Mouse (Mus musculus) forebrain, embryonic 11.5 days (tissue): ENCODE measurements around the gene Zmynd8. TPM values are rescaled to one million over a fixed set of nuclear protein-coding genes. Genes with fewer than 3 reads are reported as not detected.

Experiments used
- ATAC-seq: fragments of 200-750 bp; cut with Nextera tagmentation; replicated peaks from 2 replicates; pipeline ENCODE4 v1.8.0; 2017; ENCODE audit warnings: moderate TSS enrichment; ENCODE audit not compliant: low FRiP score
- DNase-seq: peaks from one replicate; pipeline ENCODE4 v3.0.0-alpha.2; 2017; ENCODE audit warnings: low spot score
- H3K27ac ChIP-seq: fragments of 300-500 bp; sonication (generic); 2 replicates; pipeline ENCODE4 v1.5.1; 2014; ENCODE audit warnings: low read depth, low read length
- H3K27me3 ChIP-seq: fragments of 300-500 bp; sonication (generic); 2 replicates; pipeline ENCODE4 v1.6.1; 2014; ENCODE audit warnings: mild to moderate bottlenecking, low read length, mixed read lengths; ENCODE audit not compliant: control insufficient read depth, insufficient read depth
- H3K36me3 ChIP-seq: fragments of 300-500 bp; sonication (generic); 2 replicates; pipeline ENCODE4 v1.6.1; 2014; ENCODE audit warnings: mild to moderate bottlenecking, low read length, moderate library complexity, mixed read lengths; ENCODE audit not compliant: control insufficient read depth, insufficient read depth
- H3K4me1 ChIP-seq: fragments of 300-500 bp; sonication (generic); replicated peaks from 2 replicates; pipeline ENCODE4 v1.6.1; 2014; ENCODE audit warnings: low read length, mixed read lengths; ENCODE audit not compliant: control insufficient read depth, insufficient read depth
- H3K4me2 ChIP-seq: fragments of 300-500 bp; sonication (generic); 2 replicates; pipeline ENCODE4 v1.6.1; 2014; ENCODE audit warnings: low read depth, mild to moderate bottlenecking, low read length, moderate library complexity, mixed read lengths; ENCODE audit not compliant: severe bottlenecking
- H3K4me3 ChIP-seq: fragments of 300-500 bp; sonication (generic); 2 replicates; pipeline ENCODE4 v1.5.1; 2014; ENCODE audit warnings: low read depth, low read length
- H3K9ac ChIP-seq: fragments of 300-500 bp; sonication (generic); 2 replicates; pipeline ENCODE4 v1.6.1; 2014; ENCODE audit warnings: low read length
- H3K9me3 ChIP-seq: fragments of 300-500 bp; sonication (generic); 2 replicates; pipeline ENCODE4 v1.6.1; 2016; ENCODE audit warnings: low read length, mixed read lengths; ENCODE audit not compliant: control insufficient read depth
- WGBS: fragments of 180-500 bp; shearing (Covaris S2); extraction: QIAGEN DNeasy Blood & Tissue Kit; methylation state at CpG from one replicate; pipeline ENCODE4 v1.1.7; 2014; 5-methylcytosine and 5-hydroxymethylcytosine counted together
- polyA plus RNA-seq: library from polyadenylated mRNA; unstranded; fragments of >200 nt; fragmentation: Nextera tagmentation; extraction: Ambion mirVana; gene quantifications from 2 replicates; pipeline ENCODE4 v1.2.1, GENCODE M21; 2014

Zmynd8 gene
- 54.3 and 61.5 TPM in 2 replicates for polyA plus RNA-seq

DNA sequence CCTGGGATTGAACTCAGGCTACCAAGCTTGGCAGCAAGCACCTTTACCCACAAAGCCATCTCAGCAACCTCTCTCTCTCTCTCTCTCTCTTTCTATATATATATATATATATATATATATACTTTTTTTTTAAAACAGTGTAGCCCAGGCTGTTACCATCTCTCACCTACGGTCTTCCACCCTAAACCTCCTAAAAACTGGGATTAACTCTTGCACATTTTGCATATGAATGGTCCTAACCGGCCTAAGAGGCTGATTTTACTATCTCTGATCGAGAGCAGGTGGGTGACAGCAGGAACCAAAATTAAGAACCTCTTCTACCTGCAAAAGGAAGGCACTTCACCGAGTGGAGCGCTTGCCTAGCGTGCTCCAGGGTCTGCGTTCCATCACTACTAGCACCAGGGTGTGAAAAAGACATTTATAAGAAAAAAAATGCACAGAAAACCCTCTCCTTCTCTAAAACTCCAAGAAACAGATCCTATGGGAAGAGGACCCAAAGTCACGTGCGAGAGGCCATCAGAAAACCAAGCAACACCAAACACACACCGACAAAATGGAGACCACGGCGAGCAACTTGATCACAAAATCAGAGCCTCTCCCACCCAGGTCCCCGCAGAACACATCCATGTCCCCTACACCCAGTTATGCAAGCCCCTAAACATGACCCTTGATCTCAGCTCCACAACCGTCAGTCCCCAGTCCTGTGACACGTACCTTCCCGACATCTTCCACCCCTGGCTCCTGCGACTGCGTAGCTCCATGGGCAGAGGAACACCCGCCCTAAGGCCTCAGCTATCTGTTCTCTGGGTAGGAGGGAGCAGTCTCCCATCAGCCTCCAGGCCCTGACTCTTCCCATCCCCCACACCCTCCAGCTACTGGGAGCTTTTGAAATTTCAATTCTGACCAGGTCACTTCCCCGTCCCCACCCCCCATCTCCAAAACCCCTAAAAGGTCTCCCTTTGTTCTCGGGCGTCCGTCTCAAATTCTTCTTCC is at the start of gene Zmynd8:
Zmynd8 (minus strand) TSS at position 815 of the 993 bp plus-strand sequence.
- Histone ChIP-seq H3K4me2 (peak within 1 kb of the TSS; percentile 24; the same call in 1 of the 2 replicates), H3K27ac (no peak within 1 kb of the TSS), H3K9me3 (no peaks in the 10 kb centered on the region), H3K9ac (peak within 1 kb of the TSS; percentile 38; the same call in 1 of the 2 replicates), H3K27me3 (no peaks in the 10 kb centered on the region), H3K36me3 (no peaks in the 10 kb centered on the region), H3K4me3 (no peak within 1 kb of the TSS), H3K4me1 (peaks cover 12% of the 10 kb centered on the region)
- DNase-seq (peak; percentile 61), ATAC-seq (peak; percentile 55; the same call in 1 of the 2 replicates)
- 18% methylated on average over 23 of the region's 23 CpGs for WGBS

DNA sequence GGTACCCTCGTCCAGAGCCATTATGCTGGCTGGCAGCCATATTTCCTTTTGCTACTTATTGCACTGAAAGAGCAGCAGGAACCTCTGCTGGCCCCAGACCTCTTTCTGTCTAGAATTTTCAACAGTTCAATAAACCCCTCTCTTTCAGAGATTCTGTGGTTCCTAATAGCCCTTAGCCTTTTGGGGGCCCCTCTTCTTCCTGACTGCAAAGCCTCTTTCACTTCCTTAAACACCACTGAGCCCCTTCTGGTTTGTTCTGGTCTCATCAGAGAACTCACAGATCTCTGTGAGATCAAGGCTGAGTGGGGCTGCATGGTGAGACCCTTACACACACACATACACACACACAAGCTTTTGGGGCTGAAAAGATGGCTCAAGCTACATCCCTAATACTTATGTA is 49.2 kb upstream of the Zmynd8 start:
- Histone ChIP-seq H3K4me2 (no peak overlapping the region), H3K27ac (no peak overlapping the region), H3K4me1 (peaks cover under 1% of the 10 kb centered on the region; the same call in 1 of the 2 replicates), H3K36me3 (no peaks in the 10 kb centered on the region), H3K9ac (no peak overlapping the region), H3K27me3 (no peaks in the 10 kb centered on the region), H3K4me3 (no peak overlapping the region), H3K9me3 (no peaks in the 10 kb centered on the region)
- DNase-seq (no peak), ATAC-seq (no peak)
- whole genome bisulfite sequencing, result 74% methylated on average over 1 of the region's 1 CpGs

DNA sequence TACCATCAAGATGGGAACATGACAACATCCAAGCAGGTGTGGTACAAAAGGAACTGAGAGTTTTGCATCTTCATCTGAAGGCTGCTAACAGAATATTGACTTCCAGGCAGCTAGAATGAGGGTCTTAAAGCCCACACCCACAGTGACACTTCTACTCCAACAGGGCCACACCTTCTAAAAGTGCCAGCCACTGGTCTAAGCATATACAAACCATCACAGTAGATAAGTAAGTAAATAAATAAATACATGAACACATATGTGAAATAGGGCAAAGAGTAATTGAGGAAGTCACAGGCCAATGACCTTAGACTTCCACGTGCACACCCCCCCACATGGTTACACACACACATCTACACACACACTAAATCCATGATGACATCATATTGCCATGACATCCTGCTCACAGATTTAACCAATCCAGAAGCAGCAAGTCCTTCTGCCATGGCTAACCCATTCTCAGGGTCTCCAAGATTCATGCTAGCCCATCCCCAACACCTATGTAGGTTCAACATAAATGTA is 47.3 kb upstream of the Zmynd8 start:
- no peaks in the 10 kb centered on the region for H3K9me3 ChIP-seq
- no peak for DNase-seq
- ATAC-seq, result no peak
- H3K27ac ChIP-seq, result no peak overlapping the region
- 97% methylated on average over 1 of the region's 1 CpGs for WGBS
- H3K36me3 ChIP-seq, result no peaks in the 10 kb centered on the region
- H3K4me1 ChIP-seq, result no peaks in the 10 kb centered on the region
- H3K4me2 ChIP-seq, result no peak overlapping the region
- no peak overlapping the region for H3K9ac ChIP-seq
- H3K27me3 ChIP-seq, result no peaks in the 10 kb centered on the region
- no peak overlapping the region for H3K4me3 ChIP-seq

DNA sequence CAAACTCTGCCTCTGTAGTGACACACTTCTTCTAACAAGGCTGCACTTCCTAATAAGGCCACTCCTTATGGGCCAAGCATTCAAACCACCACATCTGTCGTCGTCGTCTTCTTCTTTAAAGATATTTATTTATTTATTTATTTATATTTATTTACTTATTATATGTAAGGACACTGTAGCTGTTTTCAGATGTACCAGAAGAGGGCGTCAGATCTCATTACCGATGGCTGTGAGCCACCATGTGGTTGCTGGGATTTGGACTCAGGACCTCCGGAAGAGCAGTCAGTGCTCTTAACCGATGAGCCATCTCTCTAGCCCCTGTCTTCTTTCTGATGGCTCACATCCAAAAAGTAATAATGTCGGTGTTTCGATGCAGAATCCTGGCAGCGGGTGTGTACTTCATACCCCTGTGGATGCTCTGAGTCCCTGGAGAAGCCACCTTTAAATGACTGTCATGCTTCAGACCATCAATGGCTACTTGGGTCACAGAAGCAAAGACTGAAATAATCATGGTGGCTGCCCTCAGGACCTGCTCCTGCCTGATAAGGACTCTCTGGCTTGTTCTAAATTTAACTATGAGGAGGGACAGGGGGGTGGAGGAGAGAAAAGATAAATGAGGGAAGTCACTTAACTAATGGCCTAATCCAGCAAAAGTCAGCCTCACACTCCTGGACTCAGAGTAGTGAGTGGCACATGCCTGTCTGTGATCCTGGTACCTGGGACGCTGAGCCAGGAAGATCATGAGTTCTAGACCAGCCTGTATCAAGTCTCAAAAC is 45.9 kb upstream of the Zmynd8 start:
- H3K27me3 ChIP-seq, result no peaks in the 10 kb centered on the region
- no peak for ATAC-seq
- H3K4me3 ChIP-seq, result no peak overlapping the region
- H3K9me3 ChIP-seq, result no peaks in the 10 kb centered on the region
- H3K36me3 ChIP-seq, result no peaks in the 10 kb centered on the region
- no peak overlapping the region for H3K4me2 ChIP-seq
- no peak overlapping the region for H3K27ac ChIP-seq
- DNase-seq, result no peak
- H3K9ac ChIP-seq, result no peak overlapping the region
- no peaks in the 10 kb centered on the region for H3K4me1 ChIP-seq
- 79% methylated on average over 11 of the region's 11 CpGs for WGBS

DNA sequence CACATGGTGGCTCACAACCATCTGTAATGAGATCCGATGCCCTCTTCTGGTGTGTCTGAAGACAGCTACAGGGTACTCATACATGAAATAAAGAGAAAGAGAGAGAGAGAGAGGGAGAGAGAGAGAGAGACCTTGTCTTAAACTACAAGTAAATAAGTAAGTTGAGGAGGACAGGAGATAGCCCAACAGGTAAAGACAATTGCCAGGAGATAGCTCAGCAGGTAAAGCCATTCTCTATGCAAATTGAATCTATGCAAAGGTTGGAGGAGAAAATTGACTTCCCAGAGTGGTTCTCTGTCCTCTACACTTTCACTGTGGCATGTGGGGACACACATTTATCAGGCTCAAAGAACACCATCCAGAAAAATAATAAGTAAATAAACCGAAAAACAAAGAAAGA is 44.3 kb upstream of the Zmynd8 start:
- no peaks in the 10 kb centered on the region for H3K4me1 ChIP-seq
- H3K4me2 ChIP-seq, result no peak overlapping the region
- H3K4me3 ChIP-seq, result no peak overlapping the region
- H3K9me3 ChIP-seq, result no peaks in the 10 kb centered on the region
- H3K27me3 ChIP-seq, result no peaks in the 10 kb centered on the region
- ATAC-seq, result no peak
- 94% methylated on average over 2 of the region's 2 CpGs for WGBS
- DNase-seq, result no peak
- no peak overlapping the region for H3K27ac ChIP-seq
- H3K9ac ChIP-seq, result no peak overlapping the region
- H3K36me3 ChIP-seq, result no peaks in the 10 kb centered on the region

DNA sequence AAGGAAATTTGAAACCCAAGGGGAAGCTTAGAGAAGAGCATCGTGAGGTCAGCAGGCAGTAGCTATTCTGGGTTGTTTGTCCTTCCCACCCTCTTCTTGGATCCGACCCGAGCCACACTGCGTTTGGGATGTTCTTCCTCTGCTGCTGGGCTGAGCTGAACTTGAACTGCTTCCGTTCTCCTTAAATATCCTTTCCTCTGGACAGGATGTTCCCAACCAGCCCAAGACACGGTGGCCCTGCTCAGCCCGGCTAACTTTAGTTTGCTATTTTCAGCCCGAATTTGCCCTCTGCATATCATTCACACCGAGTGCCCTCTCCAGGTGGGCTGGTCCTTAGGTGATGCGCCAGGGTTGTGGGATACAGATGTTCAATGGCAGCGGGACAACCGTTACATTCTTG is 37.3 kb upstream of the Zmynd8 start:
- whole genome bisulfite sequencing, result 76% methylated on average over 12 of the region's 12 CpGs

DNA sequence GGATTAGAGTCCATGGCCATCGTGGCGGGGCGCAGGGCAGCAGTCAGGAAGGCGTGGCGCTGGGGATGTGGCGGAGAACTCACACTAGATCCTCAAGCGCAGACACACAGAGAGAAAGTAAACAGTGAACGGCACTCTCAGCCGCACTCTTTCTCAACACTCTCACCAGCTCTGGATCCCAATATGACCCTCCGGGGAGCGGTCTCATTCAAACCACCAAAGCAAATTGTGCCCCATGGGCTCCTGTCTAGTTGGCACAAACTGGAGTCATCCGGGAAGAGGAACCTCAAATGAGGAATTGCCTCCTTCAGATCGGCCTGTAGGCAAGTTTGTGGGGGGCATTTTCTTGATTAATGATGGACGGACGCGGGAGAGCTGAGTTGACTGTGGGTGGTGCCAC is 28.9 kb upstream of the Zmynd8 start:
- DNase-seq (no peak), ATAC-seq (no peak)
- H3K27me3 ChIP-seq, result no peaks in the 10 kb centered on the region
- no peak overlapping the region for H3K4me2 ChIP-seq
- no peaks in the 10 kb centered on the region for H3K4me1 ChIP-seq
- H3K4me3 ChIP-seq, result no peak overlapping the region
- H3K9ac ChIP-seq, result no peak overlapping the region
- no peak overlapping the region for H3K27ac ChIP-seq
- no peaks in the 10 kb centered on the region for H3K9me3 ChIP-seq
- 96% methylated on average over 16 of the region's 16 CpGs for WGBS
- no peaks in the 10 kb centered on the region for H3K36me3 ChIP-seq

More for the DNA sequence above, 37.3 kb upstream of the Zmynd8 start:
- H3K36me3 ChIP-seq, result no peaks in the 10 kb centered on the region
- H3K4me1 ChIP-seq, result no peaks in the 10 kb centered on the region
- no peak overlapping the region for H3K4me2 ChIP-seq
- DNase-seq (no peak), ATAC-seq (no peak)
- H3K9ac ChIP-seq, result no peak overlapping the region
- no peak overlapping the region for H3K4me3 ChIP-seq
- H3K27ac ChIP-seq, result no peak overlapping the region
- no peaks in the 10 kb centered on the region for H3K27me3 ChIP-seq
- H3K9me3 ChIP-seq, result no peaks in the 10 kb centered on the region

DNA sequence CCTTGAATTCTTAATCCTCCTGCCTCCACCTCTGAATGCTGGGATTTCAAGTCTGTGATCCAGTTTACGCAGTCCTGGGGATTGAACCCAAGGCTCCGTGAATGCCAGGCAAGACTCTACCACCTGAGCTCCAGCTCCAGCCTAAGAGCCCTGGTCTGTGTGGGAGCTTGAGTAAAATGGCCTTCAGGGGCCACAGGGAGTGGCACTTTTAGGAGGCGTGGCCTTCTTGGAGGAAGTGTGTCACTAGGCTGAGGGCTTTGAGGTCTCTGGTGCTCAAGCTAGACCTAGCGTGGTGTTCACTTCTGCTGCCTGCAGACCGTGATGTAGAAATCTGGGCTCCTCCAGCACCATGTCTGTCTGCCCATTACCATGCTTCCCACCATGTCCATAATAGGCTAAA is 27.4 kb upstream of the Zmynd8 start:
- ATAC-seq, result no peak
- H3K27ac ChIP-seq, result no peak overlapping the region
- WGBS, result 94% methylated on average over 5 of the region's 5 CpGs

More for the DNA sequence above, 27.4 kb upstream of the Zmynd8 start:
- no peaks in the 10 kb centered on the region; the same call in 1 of the 2 replicates for H3K4me1 ChIP-seq
- no peaks in the 10 kb centered on the region for H3K27me3 ChIP-seq
- H3K9me3 ChIP-seq, result no peaks in the 10 kb centered on the region
- no peaks in the 10 kb centered on the region for H3K36me3 ChIP-seq
- no peak overlapping the region for H3K4me2 ChIP-seq
- no peak overlapping the region for H3K4me3 ChIP-seq
- no peak for DNase-seq
- no peak overlapping the region for H3K9ac ChIP-seq
